Mouse (Mus musculus) brown adipose tissue, adult 24 weeks (tissue): ENCODE measurements at regions not wholly inside any gene's neighbourhood (a gene's known extent, or its start where the extent isn't known, plus 50 kb on each side); places are given as distances from the start of the nearest gene placed in this dataset.

Experiments
- H3K27ac ChIP-seq: fragments of 200-500 bp; replicated peaks from 2 replicates; pipeline ENCODE4 v1.5.1; 2012; ENCODE audit warnings: low read depth, mild to moderate bottlenecking, low read length
- H3K4me1 ChIP-seq: fragments of 200-500 bp; 2 replicates; pipeline ENCODE4 v1.6.1; 2012; ENCODE audit warnings: low read length, mixed read lengths; ENCODE audit not compliant: control insufficient read depth, insufficient read depth, insufficient read length
- H3K4me3 ChIP-seq: fragments of 200-500 bp; 2 replicates; pipeline ENCODE4 v1.5.1; 2012; ENCODE audit warnings: low read depth, mild to moderate bottlenecking, low read length, moderate library complexity; ENCODE audit not compliant: insufficient read depth

- Histone ChIP-seq H3K4me3 (no peak overlapping the region), H3K4me1 (0 out of 2 replicates have a peak, but pooled peaks cover 2% of the 10 kb centered on the region), H3K27ac (no peak overlapping the region)
Observed at GRCm38 (mm10) chr8:26356801-26357200, 237.5 kb downstream of the Gm45692 start.

GRCm38 (mm10) chr8:26358711-26359136 is 239.4 kb downstream of the Gm45692 start:
- Histone ChIP-seq H3K27ac (peak overlapping the region; percentile 44; the same call in 1 of the 2 replicates), H3K4me1 (no peaks in the 10 kb centered on the region), H3K4me3 (no peak overlapping the region)

GRCm38 (mm10) chr8:26362366-26362765 is 243.0 kb downstream of the Gm45692 start:
- H3K4me3 ChIP-seq = no peak overlapping the region
- H3K27ac ChIP-seq = no peak overlapping the region
- no peaks in the 10 kb centered on the region for H3K4me1 ChIP-seq

GRCm38 (mm10) chr8:26363616-26364015 is 244.3 kb downstream of the Gm45692 start:
- Histone ChIP-seq H3K4me1 (no peaks in the 10 kb centered on the region), H3K27ac (no peak overlapping the region), H3K4me3 (no peak overlapping the region)

GRCm38 (mm10) chr8:26364637-26365036 is 245.3 kb downstream of the Gm45692 start:
- Histone ChIP-seq H3K4me1 (no peaks in the 10 kb centered on the region), H3K4me3 (no peak overlapping the region), H3K27ac (no peak overlapping the region)

GRCm38 (mm10) chr8:26380668-26381067 is 261.3 kb downstream of the Gm45692 start:
- no peaks in the 10 kb centered on the region for H3K4me1 ChIP-seq
- H3K27ac ChIP-seq = no peak overlapping the region
- H3K4me3 ChIP-seq = no peak overlapping the region

- no peaks in the 10 kb centered on the region for H3K4me1 ChIP-seq
- no peak overlapping the region for H3K27ac ChIP-seq
- no peak overlapping the region for H3K4me3 ChIP-seq
Observed at GRCm38 (mm10) chr8:26382426-26382825, 263.1 kb downstream of the Gm45692 start.

- H3K27ac ChIP-seq = 0 out of 2 replicates have a peak overlapping the region, but pooled peaks have one; percentile 8
- no peak overlapping the region for H3K4me3 ChIP-seq
- H3K4me1 ChIP-seq = no peaks in the 10 kb centered on the region
Observed at GRCm38 (mm10) chr8:26383886-26384285, 264.6 kb downstream of the Gm45692 start.

- H3K27ac ChIP-seq = no peak overlapping the region
- no peaks in the 10 kb centered on the region for H3K4me1 ChIP-seq
- no peak overlapping the region for H3K4me3 ChIP-seq
Observed at GRCm38 (mm10) chr8:26384305-26384993, 265.1 kb downstream of the Gm45692 start.

GRCm38 (mm10) chr8:26384994-26385345 is 265.6 kb downstream of the Gm45692 start:
- H3K4me3 ChIP-seq = no peak overlapping the region
- H3K27ac ChIP-seq = no peak overlapping the region
- H3K4me1 ChIP-seq = no peaks in the 10 kb centered on the region

GRCm38 (mm10) chr8:26395061-26395460 is 275.7 kb downstream of the Gm45692 start:
- Histone ChIP-seq H3K4me3 (no peak overlapping the region), H3K27ac (no peak overlapping the region), H3K4me1 (no peaks in the 10 kb centered on the region)

GRCm38 (mm10) chr8:26420002-26420401 is 300.7 kb downstream of the Gm45692 start:
- Histone ChIP-seq H3K27ac (no peak overlapping the region), H3K4me1 (no peaks in the 10 kb centered on the region), H3K4me3 (no peak overlapping the region)

GRCm38 (mm10) chr8:26420536-26420935 is 301.2 kb downstream of the Gm45692 start:
- Histone ChIP-seq H3K27ac (no peak overlapping the region), H3K4me3 (no peak overlapping the region), H3K4me1 (no peaks in the 10 kb centered on the region)

GRCm38 (mm10) chr8:26427311-26427710 is 308.0 kb downstream of the Gm45692 start:
- Histone ChIP-seq H3K4me3 (no peak overlapping the region), H3K4me1 (no peaks in the 10 kb centered on the region), H3K27ac (no peak overlapping the region)

GRCm38 (mm10) chr8:26429751-26430327 is 310.5 kb downstream of the Gm45692 start:
- Histone ChIP-seq H3K4me3 (no peak overlapping the region), H3K4me1 (no peaks in the 10 kb centered on the region), H3K27ac (no peak overlapping the region)
